Mouse (Mus musculus) myocyte (in vitro differentiated cells): ENCODE results near the gene Nsun5. TPM values are rescaled to one million over a fixed set of nuclear protein-coding genes. Genes with fewer than 3 reads are reported as not detected.
A peak's percentile ranks its signal among the peaks of the same experiment; 100 is the strongest.

Experiments used
- H3K27me3 ChIP-seq: one replicate; pipeline ENCODE4 v1.6.1; 2011; ENCODE audit not compliant: control insufficient read depth, insufficient read depth, insufficient read length
- H3K36me3 ChIP-seq: one replicate; pipeline ENCODE4 v1.6.1; 2011; ENCODE audit not compliant: control insufficient read depth, insufficient read depth
- H3K4me2 ChIP-seq: one replicate; pipeline ENCODE4 v1.6.1; 2011; ENCODE audit warnings: low read depth, control low read depth
- H3K4me3 ChIP-seq: one replicate; pipeline ENCODE4 v1.5.1; 2011; ENCODE audit warnings: mild to moderate bottlenecking, control low read depth, moderate library complexity
- H3K79me2 ChIP-seq: one replicate; pipeline ENCODE4 v1.6.1; 2011; ENCODE audit not compliant: control insufficient read depth, insufficient read depth
- H3ac ChIP-seq: one replicate; pipeline ENCODE4 v1.6.1; 2011; ENCODE audit not compliant: control insufficient read depth, insufficient read length
- CEBPB ChIP-seq: IDR thresholded peaks from 2 replicates; pipeline ENCODE4 v1.6.1; 2011; ENCODE audit warnings: mild to moderate bottlenecking, moderate library complexity; ENCODE audit not compliant: poor library complexity, insufficient read depth, severe bottlenecking
- E2F4 ChIP-seq: IDR thresholded peaks from one replicate; pipeline ENCODE4 v1.6.1; 2011; ENCODE audit warnings: mild to moderate bottlenecking, control low read depth, moderate library complexity; ENCODE audit not compliant: insufficient read depth
- MAX ChIP-seq: IDR thresholded peaks from one replicate; pipeline ENCODE4 v1.6.1; 2011; ENCODE audit warnings: low read depth, mild to moderate bottlenecking, control low read depth
- MYOD1 ChIP-seq, 3 experiments: IDR thresholded peaks; one replicate each; pipeline ENCODE4 v1.6.1; 2011; ENCODE audit warnings: control low read depth in 2 of 3, low read depth in 2 of 3, mild to moderate bottlenecking in 2 of 3, moderate library complexity in 1 of 3; ENCODE audit not compliant: insufficient read length in 2 of 3, control insufficient read depth in 1 of 3
- MYOG ChIP-seq, 3 experiments: IDR thresholded peaks; one replicate each; pipeline ENCODE4 v1.6.1; 2011; ENCODE audit warnings: control low read depth in 2 of 3, low read depth in 2 of 3, mild to moderate bottlenecking in 2 of 3; ENCODE audit not compliant: insufficient read length in 2 of 3, control insufficient read depth in 1 of 3, insufficient read depth in 1 of 3
- POLR2A ChIP-seq: IDR thresholded peaks from one replicate; pipeline ENCODE4 v1.6.1; 2011; ENCODE audit warnings: low read depth, mild to moderate bottlenecking, control low read depth, moderate library complexity; ENCODE audit not compliant: insufficient read length
- POLR2AphosphoS2 ChIP-seq: IDR thresholded peaks from one replicate; pipeline ENCODE4 v1.6.1; 2011; ENCODE audit warnings: low read depth, control low read depth; ENCODE audit not compliant: insufficient read length
- REST ChIP-seq: IDR thresholded peaks from one replicate; pipeline ENCODE4 v1.6.1; 2011; ENCODE audit warnings: mild to moderate bottlenecking, control low read depth, moderate library complexity; ENCODE audit not compliant: insufficient read depth, insufficient read length
- SRF ChIP-seq: IDR thresholded peaks from one replicate; pipeline ENCODE4 v1.6.1; 2011; ENCODE audit warnings: low read depth; ENCODE audit not compliant: control insufficient read depth, insufficient read length
- TCF12 ChIP-seq: IDR thresholded peaks from one replicate; pipeline ENCODE4 v1.6.1; 2011; ENCODE audit warnings: mild to moderate bottlenecking, control low read depth; ENCODE audit not compliant: poor library complexity, insufficient read depth, severe bottlenecking
- TCF3 ChIP-seq: IDR thresholded peaks from one replicate; pipeline ENCODE4 v1.6.1; 2011; ENCODE audit warnings: low read depth, control low read depth; ENCODE audit not compliant: insufficient read length
- USF1 ChIP-seq: IDR thresholded peaks from one replicate; pipeline ENCODE4 v1.6.1; 2011; ENCODE audit warnings: low read depth, mild to moderate bottlenecking, control low read depth, moderate library complexity
- polyA plus RNA-seq: library from polyadenylated mRNA; unstranded; fragments of >200 nt; fragmentation: generic; extraction: Trizol; gene quantifications from one replicate; pipeline ENCODE4 v1.2.1, GENCODE M21; 2012; ENCODE audit warnings: missing spikeins

The Nsun5 gene
- polyA plus RNA-seq, 1 experiment: 22.7 TPM

DNA sequence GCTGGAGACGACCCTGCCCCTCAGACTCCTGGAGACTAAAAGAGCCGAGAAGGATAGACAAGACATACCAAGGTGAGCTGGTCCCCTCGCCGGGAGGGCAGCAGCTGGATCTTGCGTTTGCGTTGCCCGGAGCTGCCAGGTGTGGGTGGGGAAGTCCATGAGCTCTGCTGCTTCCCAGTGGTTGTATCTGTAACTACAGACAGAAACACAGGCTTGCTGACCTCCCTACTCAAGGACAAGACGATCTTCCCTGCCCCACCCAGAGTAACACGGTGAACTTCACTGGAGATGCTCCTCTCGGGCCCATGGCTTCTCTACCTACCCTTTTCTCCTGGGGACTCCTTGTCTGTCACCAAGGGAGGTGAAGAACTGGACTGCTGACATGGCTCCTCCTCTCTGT, 14.0 kb downstream of the Nsun5 start:
- H3ac ChIP-seq: no peak overlapping the region
- no peak for TF ChIP-seq MYOG (IDR thresholded peaks at IDR 0.05; ENCODE audit: control insufficient read depth in 1 of 3, insufficient read depth in 1 of 3, insufficient read length in 2 of 3, low read depth in 2 of 3)
- no peak for TF ChIP-seq MAX
- no peak for TF ChIP-seq CEBPB
- no peak for TF ChIP-seq TCF3
- no peak for TF ChIP-seq REST
- TF ChIP-seq POLR2AphosphoS2: no peak
- TF ChIP-seq USF1: no peak
- no peak for TF ChIP-seq POLR2A
- no peak overlapping the region for H3K4me2 ChIP-seq
- no peak overlapping the region for H3K4me3 ChIP-seq
- peaks cover 29% of the 10 kb centered on the region for H3K36me3 ChIP-seq
- no peaks in the 10 kb centered on the region for H3K27me3 ChIP-seq
- H3K79me2 ChIP-seq: peaks cover 2% of the 10 kb centered on the region

DNA sequence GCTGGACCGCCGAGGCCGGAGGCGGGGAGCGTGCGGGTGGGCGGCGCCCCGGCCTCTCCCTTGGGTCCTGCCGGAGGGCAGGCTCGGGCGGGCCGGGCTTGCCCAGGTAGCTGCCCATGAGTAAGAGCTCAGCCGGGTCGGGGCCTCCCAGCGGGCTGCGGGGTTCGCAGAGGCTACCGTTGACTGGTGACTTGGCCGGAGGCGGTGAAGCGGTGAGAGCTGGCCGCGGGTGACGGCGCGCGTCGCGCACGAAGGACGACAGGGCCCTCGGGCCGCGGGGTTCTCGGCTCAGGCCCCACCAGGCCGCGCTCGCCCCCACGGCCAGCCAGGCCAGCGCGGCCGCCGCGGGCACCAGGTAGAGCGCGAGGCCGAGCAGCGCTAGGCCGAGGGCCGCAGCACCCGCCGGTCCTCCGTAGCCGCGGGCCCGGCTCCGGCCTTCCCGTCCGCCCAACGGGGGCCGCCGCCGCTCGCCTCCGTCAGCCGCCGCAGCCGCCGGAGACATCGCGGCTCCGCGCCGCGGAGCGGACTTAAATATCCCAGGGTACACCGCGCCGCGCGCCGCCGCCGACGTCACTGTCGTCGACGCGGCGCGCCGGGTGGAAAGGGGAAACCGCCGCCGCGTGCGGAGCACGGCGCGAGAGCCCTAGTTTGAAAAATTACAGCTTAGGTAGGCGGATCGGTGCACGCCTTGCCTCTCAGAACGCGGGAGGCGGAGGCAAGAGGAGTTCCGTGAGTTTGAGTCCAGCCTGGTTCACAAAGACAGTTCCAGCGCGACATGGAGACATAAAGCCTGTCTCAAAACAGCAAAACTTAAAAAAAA, 24.5 kb downstream of the Nsun5 start, which contains the start of gene Pom121:
Gene Pom121 (minus strand): TSS at position 543 of the 820 bp plus-strand sequence.
- Histone ChIP-seq H3K79me2 (peaks cover 41% of the 10 kb centered on the region), H3K36me3 (peaks cover 12% of the 10 kb centered on the region), H3K27me3 (no peaks in the 10 kb centered on the region), H3K4me3 (peak within 1 kb of the TSS; percentile 42), H3ac (peak within 1 kb of the TSS; percentile 90), H3K4me2 (peak within 1 kb of the TSS; percentile 87)
- no peak for TF ChIP-seq USF1
- peak in 1 of 3 experiments; percentile 3 for TF ChIP-seq MYOD1 (IDR thresholded peaks at IDR 0.05; ENCODE audit: control insufficient read depth in 1 of 3, insufficient read length in 2 of 3, low read depth in 2 of 3)
- TF ChIP-seq REST: no peak
- TF ChIP-seq MYOG (IDR thresholded peaks at IDR 0.05; ENCODE audit: control insufficient read depth in 1 of 3, insufficient read depth in 1 of 3, insufficient read length in 2 of 3, low read depth in 2 of 3): peak in 1 of 3 experiments; percentile 2
- TF ChIP-seq CEBPB: no peak
- TF ChIP-seq MAX: peak; percentile 79
- peak; percentile 89 for TF ChIP-seq POLR2A
- no peak for TF ChIP-seq TCF12
- TF ChIP-seq TCF3: no peak
- TF ChIP-seq POLR2AphosphoS2: peak; percentile 73
- TF ChIP-seq E2F4: peak; percentile 80
- TF ChIP-seq SRF: peak; percentile 29

DNA sequence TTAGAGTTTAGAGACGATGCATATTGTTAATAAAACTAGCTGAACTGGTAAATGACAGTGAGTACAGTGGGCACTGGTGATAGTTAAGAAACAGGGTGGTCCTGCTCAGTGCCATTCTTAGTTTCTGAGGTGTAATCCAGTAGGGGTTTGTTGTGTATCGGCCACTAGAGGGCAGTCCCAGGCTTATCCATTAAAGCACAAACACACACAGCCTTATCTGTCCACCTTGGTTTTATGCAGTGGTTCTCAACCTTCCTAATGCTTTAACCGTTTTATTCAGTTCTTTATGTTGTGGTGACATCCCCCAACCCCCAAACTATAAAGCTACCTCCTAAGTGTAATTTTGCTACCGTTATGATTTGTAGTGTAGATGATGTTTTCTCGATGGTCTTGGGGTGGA, 26.1 kb downstream of the Nsun5 start:
- Histone ChIP-seq H3K27me3 (no peaks in the 10 kb centered on the region), H3K4me3 (no peak overlapping the region), H3K36me3 (peaks cover 6% of the 10 kb centered on the region), H3K4me2 (no peak overlapping the region), H3ac (no peak overlapping the region), H3K79me2 (peaks cover 36% of the 10 kb centered on the region)
- TF ChIP-seq USF1: no peak
- no peak for TF ChIP-seq POLR2AphosphoS2
- no peak for TF ChIP-seq TCF3
- no peak for TF ChIP-seq TCF12
- TF ChIP-seq SRF: no peak

DNA sequence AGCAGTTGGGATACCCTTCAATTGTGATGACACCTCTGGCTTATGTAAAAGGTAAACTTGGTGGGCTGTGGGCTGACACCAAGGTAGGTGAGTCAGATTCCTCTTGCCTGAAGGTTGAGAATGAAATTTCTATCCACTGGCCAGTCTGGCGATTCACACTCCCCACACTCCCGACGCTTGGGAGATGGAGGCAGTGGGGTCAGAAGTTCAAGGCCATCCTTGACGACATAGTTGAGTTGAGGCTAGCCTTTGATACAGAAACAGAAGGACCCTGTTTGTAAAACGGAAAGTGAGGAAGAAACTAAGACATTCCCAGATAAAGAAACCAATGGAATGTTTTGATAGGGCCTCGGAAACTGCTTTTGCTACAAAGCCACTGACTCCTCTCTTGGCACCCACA, 29.6 kb downstream of the Nsun5 start:
- TF ChIP-seq TCF12 (no peak), MYOG (IDR thresholded peaks at IDR 0.05; ENCODE audit: control insufficient read depth in 1 of 3, insufficient read depth in 1 of 3, insufficient read length in 2 of 3, low read depth in 2 of 3) (no peak), E2F4 (no peak), POLR2AphosphoS2 (no peak), CEBPB (no peak), SRF (no peak), MAX (no peak), TCF3 (no peak), REST (no peak), MYOD1 (IDR thresholded peaks at IDR 0.05; ENCODE audit: control insufficient read depth in 1 of 3, insufficient read length in 2 of 3, low read depth in 2 of 3) (no peak), POLR2A (no peak), USF1 (no peak)
- no peaks in the 10 kb centered on the region for H3K36me3 ChIP-seq
- no peak overlapping the region for H3K4me2 ChIP-seq

DNA sequence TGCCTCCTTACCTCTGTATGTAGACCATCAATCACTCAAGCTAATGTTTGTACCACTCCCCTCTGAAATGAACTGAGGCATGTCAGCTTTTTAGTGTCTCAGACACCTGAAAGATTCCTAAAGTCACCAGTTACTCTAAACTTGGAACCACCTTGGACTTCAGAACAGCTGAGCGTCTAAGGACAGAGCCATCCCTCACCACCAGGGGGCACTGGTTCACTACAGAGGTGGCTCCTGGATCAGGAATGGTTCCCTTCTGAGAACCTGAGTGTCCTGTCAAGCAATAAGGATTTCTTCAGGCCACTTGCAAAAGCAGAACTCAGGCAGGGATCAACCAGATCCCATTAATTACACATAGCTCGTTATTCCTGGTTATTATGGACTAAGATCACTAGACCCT, 30.5 kb downstream of the Nsun5 start:
- Histone ChIP-seq H3K4me3 (no peak overlapping the region), H3K4me2 (no peak overlapping the region), H3K79me2 (no peaks in the 10 kb centered on the region), H3K27me3 (no peaks in the 10 kb centered on the region), H3K36me3 (no peaks in the 10 kb centered on the region), H3ac (no peak overlapping the region)
- no peak for TF ChIP-seq MYOD1 (IDR thresholded peaks at IDR 0.05; ENCODE audit: control insufficient read depth in 1 of 3, insufficient read length in 2 of 3, low read depth in 2 of 3)
- no peak for TF ChIP-seq SRF
- no peak for TF ChIP-seq MYOG (IDR thresholded peaks at IDR 0.05; ENCODE audit: control insufficient read depth in 1 of 3, insufficient read depth in 1 of 3, insufficient read length in 2 of 3, low read depth in 2 of 3)
- no peak for TF ChIP-seq POLR2A
- TF ChIP-seq CEBPB: no peak
- TF ChIP-seq E2F4: no peak
- no peak for TF ChIP-seq USF1
- no peak for TF ChIP-seq REST
- no peak for TF ChIP-seq POLR2AphosphoS2
- TF ChIP-seq TCF12: no peak
- TF ChIP-seq TCF3: no peak
- no peak for TF ChIP-seq MAX

More for the DNA sequence above, 29.6 kb downstream of the Nsun5 start:
- H3K27me3 ChIP-seq: no peaks in the 10 kb centered on the region
- H3K4me3 ChIP-seq: no peak overlapping the region
- H3ac ChIP-seq: no peak overlapping the region
- H3K79me2 ChIP-seq: peaks cover 3% of the 10 kb centered on the region
